In genomic region chr9:62154551-62154950, GRCm38 (mm10) we compare ENCODE assay signal across 25 mouse cellular contexts. TPM values are rescaled to one million over a fixed set of nuclear protein-coding genes. Genes with fewer than 3 reads are reported as not detected.
DNase-seq lines count a peak whose midpoint lies in the region; ATAC-seq lines count a peak whose summit lies in the region.
"Had no signal": no experiment of that assay in that cellular context is flagged by ENCODE, and none has a peak within 500 bp of the region (broad histone marks: within the 10 kb centered on the region; RNA-seq: fewer than 3 reads in every experiment).

No protein-coding gene starts in this region.

- intact Hi-C loops in left cerebral cortex, postnatal 4 days (cut with DNase I), result no loop called here

- no peaks in the 10 kb centered on the region for H3K9me3 ChIP-seq in forebrain, embryonic 14.5 days (replicated peaks; ENCODE audit: control insufficient read depth, low read length)
- H3K9me3 ChIP-seq in forebrain, embryonic 16.5 days (ENCODE audit: control insufficient read depth, low read length), result no peaks in the 10 kb centered on the region
- H3K9me3 ChIP-seq: embryonic facial prominence, embryonic 15.5 days; forebrain, embryonic 15.5 days; G1E; heart, embryonic 13.5 days; limb, embryonic 12.5 days; megakaryocyte, embryonic 14.5 days had no signal

- 63% methylated on average over 3 of the region's 3 CpGs for WGBS in forebrain, embryonic 14.5 days
- 54% methylated on average over 3 of the region's 3 CpGs for WGBS in forebrain, embryonic 16.5 days

- H3K4me3 ChIP-seq in forebrain, embryonic 14.5 days (ENCODE audit: low read depth, low read length), result no peak overlapping the region
- no peak overlapping the region for H3K4me3 ChIP-seq in forebrain, embryonic 16.5 days (replicated peaks; ENCODE audit: low read length)
- H3K4me3 ChIP-seq: embryonic facial prominence, embryonic 15.5 days; forebrain, embryonic 15.5 days; heart, adult 2 months; heart, embryonic 13.5 days; limb, embryonic 12.5 days; megakaryocyte, embryonic 14.5 days had no signal

- H3K27ac ChIP-seq in forebrain, embryonic 14.5 days (ENCODE audit: low read depth, low read length), result no peak overlapping the region
- H3K27ac ChIP-seq in forebrain, embryonic 16.5 days (ENCODE audit: low read length), result no peak overlapping the region
- H3K27ac ChIP-seq: embryonic facial prominence, embryonic 15.5 days; forebrain, embryonic 15.5 days; heart, adult 2 months; heart, embryonic 13.5 days; kidney, postnatal 0 days; limb, embryonic 12.5 days; stomach, postnatal 0 days had no signal

- no peak for ATAC-seq in forebrain, embryonic 14.5 days
- no peak for ATAC-seq in forebrain, embryonic 16.5 days
- no peak for ATAC-seq in frontal cortex, adult (ENCODE audit: low TSS enrichment)
- ATAC-seq: forebrain, embryonic 15.5 days; liver, postnatal 0 days; midbrain, embryonic 16.5 days; Patski had no signal

- H3K9ac ChIP-seq in forebrain, embryonic 14.5 days (ENCODE audit: low read length), result no peak overlapping the region
- H3K9ac ChIP-seq in forebrain, embryonic 16.5 days (replicated peaks; ENCODE audit: low read depth, low read length), result no peak overlapping the region
- H3K9ac ChIP-seq: embryonic facial prominence, embryonic 15.5 days; forebrain, embryonic 15.5 days; heart, embryonic 13.5 days; limb, embryonic 12.5 days; liver, postnatal 0 days had no signal

- no peaks in the 10 kb centered on the region for H3K4me1 ChIP-seq in forebrain, embryonic 14.5 days (ENCODE audit: control insufficient read depth, insufficient read depth, low read length)
- H3K4me1 ChIP-seq in forebrain, embryonic 16.5 days (replicated peaks; ENCODE audit: control insufficient read depth, insufficient read depth, low read length), result no peaks in the 10 kb centered on the region
- H3K4me1 ChIP-seq: embryonic facial prominence, embryonic 15.5 days; forebrain, embryonic 15.5 days had no signal

- no peaks in the 10 kb centered on the region for H3K36me3 ChIP-seq in forebrain, embryonic 14.5 days (ENCODE audit: control insufficient read depth, insufficient read depth, low read length)
- no peaks in the 10 kb centered on the region for H3K36me3 ChIP-seq in forebrain, embryonic 16.5 days (ENCODE audit: control insufficient read depth, insufficient read depth)
- H3K36me3 ChIP-seq: embryonic facial prominence, embryonic 15.5 days; forebrain, embryonic 15.5 days; G1E; heart, embryonic 13.5 days; limb, embryonic 12.5 days had no signal

- DNase-seq in forebrain, embryonic 14.5 days (ENCODE audit: low spot score), result peak; percentile 17
- DNase-seq in left cerebral cortex, postnatal 4 days, result peak; percentile 65
- DNase-seq in left cerebral cortex, adult 11 months (ENCODE audit: low spot score), result no peak
- DNase-seq in right cerebral cortex, postnatal 4 days, result peak; percentile 15
- DNase-seq in right cerebral cortex, adult 2 months (ENCODE audit: low spot score in 2 of 2), result no peak
- DNase-seq: adrenal gland, postnatal 36 days; B cell, adult 2 months; embryo, embryonic 11 days; gastrocnemius, postnatal 36 days; heart, adult 2 months; kidney, adult 2 months; liver, postnatal 0 days had no signal

- H3K4me2 ChIP-seq in forebrain, embryonic 14.5 days (ENCODE audit: low read length), result no peak overlapping the region
- no peak overlapping the region for H3K4me2 ChIP-seq in forebrain, embryonic 16.5 days (ENCODE audit: low read length)
- H3K4me2 ChIP-seq: embryonic facial prominence, embryonic 15.5 days; forebrain, embryonic 15.5 days; heart, embryonic 13.5 days; limb, embryonic 12.5 days; liver, embryonic 11.5 days had no signal

- H3K27me3 ChIP-seq in forebrain, embryonic 14.5 days (replicated peaks; ENCODE audit: control insufficient read depth, insufficient read depth, low read length), result no peaks in the 10 kb centered on the region
- H3K27me3 ChIP-seq in forebrain, embryonic 16.5 days (replicated peaks; ENCODE audit: control insufficient read depth, insufficient read depth, low read length), result no peaks in the 10 kb centered on the region
- H3K27me3 ChIP-seq: embryonic facial prominence, embryonic 15.5 days; forebrain, embryonic 15.5 days; limb, embryonic 12.5 days had no signal

RNA-seq across cellular contexts. Expression of gene Glce, which starts 32.1 kb away (rescaled TPM):
- 16.0 and 18.5 TPM in 2 replicates for polyA plus RNA-seq in forebrain, embryonic 14.5 days (2014; fragmentation: Nextera tagmentation; extraction: Ambion mirVana)
- polyA plus RNA-seq in forebrain, embryonic 16.5 days (2015; fragmentation: Nextera tagmentation; extraction: Ambion mirVana), result 22.7 and 22.9 TPM in 2 replicates
- 10 to 100 TPM; 28.2 to 29.2 TPM for total RNA-seq in left cerebral cortex, postnatal 4 days (2021)

Comparison
In these comparisons a context has a peak if more than half of its experiments do, and no peak if none do; other contexts are left out.
1. DNase-seq: peak in forebrain, embryonic 14.5 days (single experiment), left cerebral cortex, postnatal 4 days (single experiment) and right cerebral cortex, postnatal 4 days (single experiment); none in left cerebral cortex, adult 11 months (single experiment) and right cerebral cortex, adult 2 months (0 of 2).